Mouse (Mus musculus) gastrocnemius, postnatal 25 days (tissue): Measurements from ENCODE around the gene Mroh2b. TPM values are rescaled to one million over a fixed set of nuclear protein-coding genes. Genes with fewer than 3 reads are reported as not detected.

Source experiments
- DNase-seq: peaks from one replicate; pipeline ENCODE4 v3.0.0; 2022
- long read RNA-seq, 2 experiments: library from polyadenylated mRNA; stranded (forward); transcript quantifications; one replicate each; pipeline ENCODE4 v2.0.0; 2021
- total RNA-seq, 2 experiments: library from RNA; stranded (reverse); gene quantifications; 1 replicate in 1 of 2; 2 replicates in 1 of 2; pipeline ENCODE4 v1.2.3; 2021

The Mroh2b gene
- not detected for total RNA-seq
- long read RNA-seq, experiment 1, result 0 reads
- long read RNA-seq, experiment 2, result 0 reads

- no peak for DNase-seq
Observed at GRCm38 (mm10) chr15:4898437-4898836, at the start of gene Mroh2b. TSS of gene Mroh2b (plus strand) at chr15:4898737.

DNA sequence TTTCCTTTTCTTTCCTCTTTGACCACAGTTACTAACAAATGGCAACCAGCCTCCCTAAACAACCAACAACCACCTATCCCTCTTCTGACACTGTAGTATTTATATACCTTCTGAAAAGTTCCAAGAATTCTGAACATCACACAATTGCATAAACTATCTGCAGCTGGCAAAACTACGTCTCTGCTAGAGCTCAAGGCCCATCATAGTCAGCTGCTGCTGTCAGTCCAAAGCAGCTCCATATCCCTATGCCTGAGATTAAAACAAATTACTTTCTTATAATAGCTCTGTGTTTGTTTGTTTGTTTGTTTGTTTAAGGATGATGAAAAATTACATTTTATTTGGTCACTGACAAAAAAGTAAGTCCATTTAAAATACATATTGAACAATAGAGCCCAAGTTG is 48.5 kb upstream of the Mroh2b start:
- DNase-seq, result no peak

GRCm38 (mm10) chr15:4894962-4895361 is 3.6 kb upstream of the Mroh2b start:
- DNase-seq, result no peak

GRCm38 (mm10) chr15:4934731-4935130 is 36.2 kb downstream of the Mroh2b start:
- DNase-seq, result no peak

DNA sequence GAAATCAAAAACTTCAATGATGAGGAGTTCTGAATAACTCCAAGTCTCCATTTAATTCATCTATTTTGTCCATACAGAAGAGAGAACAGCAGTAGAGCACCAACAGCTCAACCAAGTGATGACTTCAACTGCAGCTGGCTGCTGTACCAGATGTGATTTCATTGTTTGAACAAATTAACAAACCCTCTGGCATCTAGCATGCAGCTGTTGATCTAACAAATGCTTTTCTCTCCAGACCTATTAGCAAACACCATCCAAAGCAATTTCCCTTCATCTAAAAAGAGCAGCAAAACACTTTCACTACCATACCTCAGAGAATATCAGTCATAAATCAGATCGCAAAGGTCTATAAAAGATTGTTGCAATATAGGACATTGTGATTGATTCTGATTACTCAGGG is 74.8 kb downstream of the Mroh2b start:
- DNase-seq, result peak; percentile 16

- no peak for DNase-seq
Observed at GRCm38 (mm10) chr15:5002903-5003302, 104.4 kb downstream of the Mroh2b start.

DNA sequence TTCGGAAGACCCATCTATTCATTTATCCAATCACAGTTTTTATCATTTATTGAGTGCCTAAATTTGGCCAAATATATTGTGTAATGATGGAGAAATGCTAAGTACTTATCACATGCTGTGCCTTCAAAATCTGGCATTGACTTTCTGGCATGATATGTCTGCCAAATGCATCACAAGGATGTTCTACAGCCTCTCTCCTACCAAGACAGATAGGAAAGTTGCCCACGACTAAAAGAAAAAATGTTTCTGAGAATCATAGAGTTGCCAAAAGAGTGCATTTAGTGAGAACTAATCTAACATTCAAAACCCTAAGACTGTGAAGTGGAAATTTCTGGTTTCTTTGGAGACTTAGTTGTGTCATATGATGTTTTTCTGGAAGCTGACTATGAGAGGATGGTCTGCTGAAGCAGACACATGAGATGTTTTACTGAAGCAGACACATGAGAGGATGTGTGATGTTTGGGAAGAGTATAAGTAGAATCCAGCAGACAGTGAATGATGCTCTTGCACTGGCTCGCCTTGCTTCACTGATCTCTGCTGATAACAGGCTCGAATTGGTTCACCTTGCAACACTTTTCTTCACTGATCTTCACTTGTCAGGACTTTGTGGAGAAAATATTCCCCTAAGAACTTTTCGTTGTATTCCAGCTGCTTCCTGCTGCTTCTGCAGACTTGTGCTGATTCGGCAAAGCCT is 105.1 kb downstream of the Mroh2b start:
- no peak for DNase-seq

DNA sequence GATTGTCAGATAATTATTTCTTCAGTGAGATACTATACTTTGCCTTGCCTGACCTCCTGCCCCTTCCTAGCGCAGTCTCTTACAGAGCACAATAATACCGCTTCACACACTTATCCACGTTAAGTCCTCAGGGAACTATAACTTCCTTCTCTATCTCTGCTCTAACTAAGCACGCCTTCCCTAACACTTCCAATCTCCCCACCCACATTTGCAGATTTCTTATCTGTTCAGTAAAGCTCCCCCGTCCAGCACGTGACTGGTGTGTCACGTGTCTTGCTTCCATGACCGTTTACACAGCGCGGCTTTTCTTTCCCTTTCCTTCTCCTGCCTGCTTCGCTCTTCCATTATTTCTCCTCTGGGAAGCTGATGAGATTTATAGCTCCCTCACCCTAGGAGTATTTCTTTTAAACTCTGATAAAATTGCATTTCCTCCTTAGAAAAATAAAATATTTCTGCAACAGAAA is 111.1 kb downstream of the Mroh2b start:
- DNase-seq, result no peak

Other genes with a start within 250 kb of the Mroh2b start
- gene C6, start 171.6 kb upstream of the Mroh2b start, total RNA-seq, result 1 to 10 TPM in 1 of 2 experiments, under 1 TPM in 1; 0.15 to 4.2 TPM
- 1 to 10 TPM; 1.4 to 1.8 TPM for gene C7, start 165.0 kb downstream of the Mroh2b start, total RNA-seq
- 1 to 10 TPM; 1.9 to 2.1 TPM for gene Card6, start 209.8 kb downstream of the Mroh2b start, total RNA-seq
- 100 to 1,000 TPM; 168 to 176 TPM for gene Rpl37, start 217.9 kb downstream of the Mroh2b start, total RNA-seq
- gene Prkaa1, start 245.1 kb downstream of the Mroh2b start, total RNA-seq, result 10 to 100 TPM; 11.5 to 11.6 TPM